Mouse (Mus musculus) heart, embryonic 15.5 days (tissue): Measurements from ENCODE around the gene Sstr2. TPM values are rescaled to one million over a fixed set of nuclear protein-coding genes. Genes with fewer than 3 reads are reported as not detected.

ENCODE experiments used
- ATAC-seq: fragments of 200-750 bp; cut with Nextera tagmentation; replicated peaks from 2 replicates; pipeline ENCODE4 v1.8.0; 2017; ENCODE audit warnings: low read depth, moderate TSS enrichment; ENCODE audit not compliant: insufficient number of reproducible peaks, insufficient read depth, low FRiP score
- H3K27ac ChIP-seq: fragments of 300-500 bp; sonication (generic); 2 replicates; pipeline ENCODE4 v1.5.1; 2015; ENCODE audit warnings: mild to moderate bottlenecking, inconsistent platforms
- H3K27me3 ChIP-seq: fragments of 300-500 bp; sonication (generic); 2 replicates; pipeline ENCODE4 v1.6.1; 2015; ENCODE audit warnings: inconsistent platforms
- H3K36me3 ChIP-seq: fragments of 300-500 bp; sonication (generic); 2 replicates; pipeline ENCODE4 v1.6.1; 2015; ENCODE audit warnings: mild to moderate bottlenecking, inconsistent platforms
- H3K4me1 ChIP-seq: fragments of 300-500 bp; sonication (generic); replicated peaks from 2 replicates; pipeline ENCODE4 v1.6.1; 2015; ENCODE audit warnings: inconsistent platforms
- H3K4me2 ChIP-seq: fragments of 300-500 bp; sonication (generic); 2 replicates; pipeline ENCODE4 v1.6.1; 2015; ENCODE audit warnings: inconsistent platforms, mild to moderate bottlenecking, moderate library complexity
- H3K4me3 ChIP-seq: fragments of 300-500 bp; sonication (generic); 2 replicates; pipeline ENCODE4 v1.5.1; 2015; ENCODE audit warnings: mild to moderate bottlenecking, inconsistent platforms
- H3K9ac ChIP-seq: fragments of 300-500 bp; sonication (generic); 2 replicates; pipeline ENCODE4 v1.6.1; 2015; ENCODE audit warnings: mild to moderate bottlenecking, inconsistent platforms
- H3K9me3 ChIP-seq: fragments of 300-500 bp; sonication (generic); replicated peaks from 2 replicates; pipeline ENCODE4 v1.6.1; 2016; ENCODE audit warnings: inconsistent platforms
- WGBS: fragments of 180-500 bp; shearing (Covaris S2); methylation state at CpG from one replicate; pipeline ENCODE4 v1.1.7; 2015; ENCODE audit warnings: mixed read lengths; 5-methylcytosine and 5-hydroxymethylcytosine counted together
- polyA plus RNA-seq: library from polyadenylated mRNA; unstranded; fragments of >200 nt; fragmentation: Nextera tagmentation; extraction: Ambion mirVana; gene quantifications from 2 replicates; pipeline ENCODE4 v1.2.1, GENCODE M21; 2015

Gene Sstr2
- polyA plus RNA-seq, 1 experiment from 2014 or later: 0.24 TPM

GRCm38 (mm10) chr11:113607556-113607955 is 11.6 kb upstream of the Sstr2 start:
- no peaks in the 10 kb centered on the region for H3K36me3 ChIP-seq
- peaks cover 10% of the 10 kb centered on the region for H3K4me1 ChIP-seq
- no peak overlapping the region for H3K27ac ChIP-seq

GRCm38 (mm10) chr11:113609581-113609980 is 9.6 kb upstream of the Sstr2 start:
- 82% methylated on average over 5 of the region's 5 CpGs for WGBS
- Histone ChIP-seq H3K4me1 (peaks cover 10% of the 10 kb centered on the region), H3K4me2 (no peak overlapping the region), H3K27ac (no peak overlapping the region), H3K36me3 (no peaks in the 10 kb centered on the region), H3K9me3 (no peaks in the 10 kb centered on the region), H3K4me3 (no peak overlapping the region), H3K9ac (no peak overlapping the region), H3K27me3 (no peaks in the 10 kb centered on the region)
- no peak for ATAC-seq

More at GRCm38 (mm10) chr11:113607556-113607955, 11.6 kb upstream of the Sstr2 start:
- Histone ChIP-seq H3K4me2 (no peak overlapping the region), H3K9me3 (no peaks in the 10 kb centered on the region), H3K9ac (no peak overlapping the region), H3K4me3 (no peak overlapping the region), H3K27me3 (no peaks in the 10 kb centered on the region)
- no peak for ATAC-seq
- 90% methylated on average over 12 of the region's 12 CpGs for WGBS

- Histone ChIP-seq H3K27me3 (no peaks in the 10 kb centered on the region), H3K4me1 (peaks cover 10% of the 10 kb centered on the region), H3K9me3 (no peaks in the 10 kb centered on the region), H3K4me2 (no peak overlapping the region), H3K9ac (no peak overlapping the region), H3K36me3 (no peaks in the 10 kb centered on the region), H3K4me3 (no peak overlapping the region), H3K27ac (no peak overlapping the region)
- WGBS: 64% methylated on average over 5 of the region's 5 CpGs
- no peak for ATAC-seq
Measured at GRCm38 (mm10) chr11:113610266-113610665, 8.9 kb upstream of the Sstr2 start.

GRCm38 (mm10) chr11:113611112-113611646 is 8.0 kb upstream of the Sstr2 start:
- Histone ChIP-seq H3K27ac (0 out of 2 replicates have a peak overlapping the region, but pooled peaks have one; percentile 42), H3K36me3 (no peaks in the 10 kb centered on the region), H3K4me2 (no peak overlapping the region; the same call in 1 of the 2 replicates), H3K27me3 (no peaks in the 10 kb centered on the region), H3K4me1 (peaks cover 10% of the 10 kb centered on the region), H3K4me3 (0 out of 2 replicates have a peak overlapping the region, but pooled peaks have one; percentile 32), H3K9me3 (no peaks in the 10 kb centered on the region), H3K9ac (no peak overlapping the region)
- WGBS: 78% methylated on average over 10 of the region's 10 CpGs
- no peak for ATAC-seq

GRCm38 (mm10) chr11:113611664-113612611 is 7.2 kb upstream of the Sstr2 start:
- Histone ChIP-seq H3K27ac (peak overlapping the region; percentile 42; the same call in 1 of the 2 replicates), H3K4me1 (peaks cover 10% of the 10 kb centered on the region)

GRCm38 (mm10) chr11:113614476-113614875 is 4.7 kb upstream of the Sstr2 start:
- Histone ChIP-seq H3K4me1 (peaks cover 20% of the 10 kb centered on the region), H3K36me3 (no peaks in the 10 kb centered on the region), H3K27me3 (peaks cover 22% of the 10 kb centered on the region), H3K27ac (no peak overlapping the region; the same call in 1 of the 2 replicates), H3K9me3 (no peaks in the 10 kb centered on the region), H3K4me3 (no peak overlapping the region), H3K4me2 (no peak overlapping the region), H3K9ac (no peak overlapping the region)
- ATAC-seq: no peak
- 65% methylated on average over 6 of the region's 6 CpGs for WGBS

More at GRCm38 (mm10) chr11:113611664-113612611, 7.2 kb upstream of the Sstr2 start:
- no peaks in the 10 kb centered on the region for H3K9me3 ChIP-seq
- no peaks in the 10 kb centered on the region for H3K36me3 ChIP-seq
- H3K4me3 ChIP-seq: peak overlapping the region; percentile 32
- H3K9ac ChIP-seq: 0 out of 2 replicates have a peak overlapping the region, but pooled peaks have one; percentile 14
- peak; percentile 55; the same call in 1 of the 2 replicates for ATAC-seq
- no peaks in the 10 kb centered on the region; the same call in 1 of the 2 replicates for H3K27me3 ChIP-seq
- WGBS: 11% methylated on average over 24 of the region's 24 CpGs
- peak overlapping the region; percentile 58 for H3K4me2 ChIP-seq

- Histone ChIP-seq H3K27me3 (peaks cover 47% of the 10 kb centered on the region), H3K36me3 (no peaks in the 10 kb centered on the region), H3K9me3 (no peaks in the 10 kb centered on the region), H3K9ac (no peak overlapping the region), H3K4me1 (peaks cover 20% of the 10 kb centered on the region), H3K4me3 (no peak overlapping the region), H3K27ac (no peak overlapping the region), H3K4me2 (no peak overlapping the region)
- no peak for ATAC-seq
- WGBS: 53% methylated on average over 14 of the region's 14 CpGs
Measured at GRCm38 (mm10) chr11:113617132-113617911, 1.8 kb upstream of the Sstr2 start.

GRCm38 (mm10) chr11:113618303-113618671 is 855 bp upstream of the Sstr2 start:
- Histone ChIP-seq H3K4me2 (peak overlapping the region; percentile 96), H3K36me3 (no peaks in the 10 kb centered on the region), H3K4me3 (peak overlapping the region; percentile 53), H3K9me3 (no peaks in the 10 kb centered on the region), H3K27ac (no peak overlapping the region), H3K4me1 (peaks cover 19% of the 10 kb centered on the region), H3K27me3 (peaks cover 47% of the 10 kb centered on the region), H3K9ac (no peak overlapping the region)
- WGBS: 20% methylated on average over 4 of the region's 4 CpGs
- no peak for ATAC-seq

- 4% methylated on average over 31 of the region's 31 CpGs for WGBS
- no peak for ATAC-seq
- H3K4me2 ChIP-seq: peak overlapping the region; percentile 96
- H3K4me3 ChIP-seq: peak overlapping the region; percentile 53
- no peak overlapping the region for H3K27ac ChIP-seq
- peaks cover 19% of the 10 kb centered on the region for H3K4me1 ChIP-seq
- peak overlapping the region; percentile 56 for H3K9ac ChIP-seq
- H3K27me3 ChIP-seq: peaks cover 47% of the 10 kb centered on the region
- H3K36me3 ChIP-seq: no peaks in the 10 kb centered on the region
- no peaks in the 10 kb centered on the region for H3K9me3 ChIP-seq
Measured at GRCm38 (mm10) chr11:113619420-113620080, 408 bp downstream of the Sstr2 start.

- ATAC-seq: no peak
- Histone ChIP-seq H3K4me2 (no peak overlapping the region), H3K9ac (no peak overlapping the region), H3K4me3 (no peak overlapping the region), H3K27me3 (peaks cover 47% of the 10 kb centered on the region), H3K36me3 (no peaks in the 10 kb centered on the region), H3K27ac (no peak overlapping the region), H3K9me3 (no peaks in the 10 kb centered on the region), H3K4me1 (peaks cover 19% of the 10 kb centered on the region)
- WGBS: 80% methylated on average over 2 of the region's 2 CpGs
Measured at GRCm38 (mm10) chr11:113621001-113621400, 1.9 kb downstream of the Sstr2 start.
